Mouse (Mus musculus): Measurements from ENCODE around the gene N4bp2.

DNA sequence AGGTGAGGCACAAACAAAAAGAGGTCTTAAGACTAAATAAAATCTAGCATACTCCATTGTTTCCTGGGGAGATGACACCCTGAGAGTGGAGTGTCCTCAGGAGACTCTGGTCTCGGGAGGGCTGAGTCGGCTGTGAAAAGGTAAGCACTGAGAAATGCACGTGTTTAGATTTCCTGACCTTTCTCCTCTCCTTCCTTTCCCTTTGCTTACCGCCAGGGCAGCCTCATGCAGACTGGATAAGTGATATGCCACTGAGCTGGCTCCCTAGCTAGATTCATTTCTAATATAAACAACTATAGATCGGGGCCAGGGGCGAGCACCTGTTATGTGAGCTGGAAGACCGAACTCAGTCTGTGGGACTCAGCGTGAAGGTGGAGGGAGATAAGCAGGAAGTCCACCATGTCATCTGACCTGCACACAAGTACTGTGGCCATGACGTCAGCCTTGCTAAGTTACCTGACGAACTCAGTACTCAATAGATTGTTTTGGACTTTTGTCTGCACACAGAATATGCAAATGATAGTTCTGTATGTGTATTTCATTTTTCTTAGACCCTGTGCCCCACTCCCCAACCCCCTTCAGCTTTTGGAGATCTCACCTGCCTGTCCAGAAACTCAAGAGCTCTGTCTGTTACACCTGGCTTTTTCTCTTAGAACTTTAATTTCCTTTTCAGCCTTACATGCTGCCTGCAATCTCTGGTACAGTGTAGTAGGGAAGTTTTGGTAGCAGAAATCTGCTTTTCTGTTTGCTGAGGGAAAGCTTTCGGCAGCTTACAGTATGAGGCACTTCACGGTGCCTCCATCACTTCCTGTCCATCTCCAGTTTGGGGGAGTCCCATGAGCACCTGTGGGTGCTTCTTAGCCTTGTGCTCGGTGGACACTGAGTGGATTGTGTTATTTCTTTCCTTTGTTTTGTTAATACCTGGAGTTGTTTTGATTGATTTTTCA, 18.7 kb downstream of the N4bp2 start:
- TF ChIP-seq CTCF (IDR thresholded peaks at IDR 0.05; ENCODE audit: insufficient read depth, low read length) (no peak), POLR2A (IDR thresholded peaks at IDR 0.05; ENCODE audit: borderline replicate concordance, extremely low read depth, low read depth, low read length) (no peak)

Measured in lung, adult 2 months (tissue).